Mouse (Mus musculus): ENCODE data around the gene Jade3. TPM values are rescaled to one million over a fixed set of nuclear protein-coding genes. Genes with fewer than 3 reads are reported as not detected.
A peak's percentile ranks its signal among the peaks of the same experiment; 100 is the strongest.
"Not testable (repeated sequence)": the region's sequence is repeated elsewhere in the genome, so short reads cannot be mapped to it uniquely, and the experiment has no call there.

Jade3 gene
- 6.8 and 8.0 TPM in 2 replicates for polyA plus RNA-seq (2015; fragmentation: Nextera tagmentation; extraction: Ambion mirVana)

DNA sequence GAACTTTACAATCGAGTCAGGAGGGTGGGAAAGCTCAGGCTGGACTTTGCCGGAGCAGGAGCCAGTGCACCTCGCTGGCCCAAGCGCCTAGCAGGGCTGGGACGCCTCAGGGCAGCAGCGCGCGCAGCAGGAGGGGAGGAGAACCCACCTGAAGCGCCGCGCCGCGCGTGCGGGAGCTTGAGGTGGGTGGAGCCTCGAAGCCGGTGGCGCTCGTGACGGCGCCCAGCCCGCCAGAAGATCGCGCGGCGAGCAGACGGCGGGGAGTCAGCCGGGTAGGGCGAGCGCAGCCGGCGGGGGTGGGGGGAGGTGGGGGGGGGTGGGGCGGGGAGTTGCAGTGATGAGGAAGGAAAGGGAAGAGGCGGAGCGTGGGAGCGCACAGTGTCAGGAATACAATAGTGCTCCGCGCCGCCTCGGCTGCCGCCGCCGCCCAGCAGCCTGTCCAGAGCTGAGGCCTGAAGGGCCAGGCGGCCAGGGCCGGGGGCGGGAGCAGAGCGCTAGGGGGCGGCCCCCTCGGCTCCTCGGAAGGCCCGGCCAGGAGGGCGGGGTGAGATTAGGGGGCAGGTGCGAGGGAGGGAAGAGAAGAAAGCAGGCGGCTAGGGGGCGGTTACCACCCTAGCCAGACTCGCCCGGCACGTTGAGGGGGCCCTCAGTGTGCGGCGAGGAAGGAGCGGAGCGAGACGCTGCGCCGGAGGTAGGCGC lies at the start of gene Jade3:
Gene Jade3, plus strand, starts transcription at position 549 of the 699 bp plus-strand sequence.
- Histone ChIP-seq H3K4me1 (0 out of 2 replicates have a peak, but pooled peaks cover 3% of the 10 kb centered on the region), H3K4me3 (peak within 1 kb of the TSS; percentile 61), H3K27ac (peak within 1 kb of the TSS; percentile 75), H3K27me3 (no peaks in the 10 kb centered on the region), H3K9ac (peak within 1 kb of the TSS; percentile 75), H3K36me3 (0 out of 2 replicates have a peak, but pooled peaks cover 2% of the 10 kb centered on the region), H3K9me3 (no peaks in the 10 kb centered on the region), H3K4me2 (replicated peaks) (peak within 1 kb of the TSS; percentile 65)
- ATAC-seq (ENCODE audit: low FRiP score, low read depth) = peak; percentile 96
- 15% methylated on average over 35 of the region's 67 CpGs for WGBS

- Histone ChIP-seq H3K4me1 (no peaks in the 10 kb centered on the region), H3K36me3 (peaks cover 8% of the 10 kb centered on the region; the same call in 1 of the 2 replicates), H3K27me3 (no peaks in the 10 kb centered on the region), H3K9ac (no peak overlapping the region), H3K27ac (no peak overlapping the region), H3K4me3 (no peak overlapping the region), H3K9me3 (no peaks in the 10 kb centered on the region), H3K4me2 (replicated peaks) (no peak overlapping the region)
- 40% methylated on average over 7 of the region's 7 CpGs for WGBS
- no peak for ATAC-seq (ENCODE audit: low FRiP score, low read depth)
Observed at GRCm38 (mm10) chrX:20379347-20380014, 46.0 kb upstream of the Jade3 start.

DNA sequence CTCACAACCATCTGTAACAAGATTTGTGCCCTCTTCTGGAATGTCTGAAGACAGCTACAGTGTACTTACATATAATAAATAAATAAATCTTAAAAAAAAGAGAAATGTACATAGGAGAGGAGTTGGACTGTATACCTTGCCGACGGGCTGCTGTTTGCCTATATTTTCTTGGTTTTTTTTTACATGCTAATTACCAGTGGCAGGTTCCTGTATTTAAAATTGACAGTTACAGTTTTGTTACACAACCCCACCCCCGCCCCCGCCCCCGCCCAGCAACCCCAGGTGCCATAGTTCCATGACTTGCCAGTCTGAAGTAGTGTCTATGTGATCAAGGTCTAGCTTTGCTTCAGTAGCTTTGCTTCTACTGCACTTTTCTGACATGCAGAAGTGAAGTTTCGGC lies 43.2 kb upstream of the Jade3 start:
- ATAC-seq (ENCODE audit: low FRiP score, low read depth) = no peak
- peaks cover 6% of the 10 kb centered on the region; the same call in 1 of the 2 replicates for H3K36me3 ChIP-seq
- no peak overlapping the region for H3K4me3 ChIP-seq
- H3K4me2 ChIP-seq (replicated peaks) = no peak overlapping the region
- no peaks in the 10 kb centered on the region for H3K27me3 ChIP-seq
- H3K27ac ChIP-seq = no peak overlapping the region
- WGBS = 80% methylated on average over 6 of the region's 6 CpGs
- no peaks in the 10 kb centered on the region for H3K4me1 ChIP-seq
- no peaks in the 10 kb centered on the region for H3K9me3 ChIP-seq
- H3K9ac ChIP-seq = no peak overlapping the region

DNA sequence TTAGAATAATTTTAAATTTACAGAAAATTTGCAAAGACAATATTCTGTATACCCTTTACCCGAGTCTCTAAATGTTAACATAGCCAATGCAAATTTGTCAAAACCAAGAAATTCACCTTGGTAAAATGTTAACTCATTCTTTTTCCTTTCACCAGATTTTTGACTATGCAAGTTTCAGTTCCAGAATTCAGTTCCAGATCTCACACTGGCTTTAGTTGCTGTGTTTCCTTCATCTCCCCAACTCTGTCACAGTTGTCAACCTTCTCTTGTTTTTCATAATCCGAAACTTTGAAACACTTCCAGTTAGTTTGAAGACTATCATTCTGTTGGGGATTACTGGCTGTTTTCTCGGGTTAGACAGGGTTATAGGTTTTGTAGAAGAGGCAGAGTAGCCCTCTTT lies 38.5 kb upstream of the Jade3 start:
- Histone ChIP-seq H3K4me2 (replicated peaks) (no peak overlapping the region), H3K4me3 (no peak overlapping the region), H3K9ac (no peak overlapping the region), H3K36me3 (peaks cover 5% of the 10 kb centered on the region; the same call in 1 of the 2 replicates), H3K27me3 (no peaks in the 10 kb centered on the region), H3K27ac (no peak overlapping the region), H3K4me1 (no peaks in the 10 kb centered on the region), H3K9me3 (no peaks in the 10 kb centered on the region)
- ATAC-seq (ENCODE audit: low FRiP score, low read depth) = no peak
- WGBS = 77% methylated on average over 3 of the region's 3 CpGs

DNA sequence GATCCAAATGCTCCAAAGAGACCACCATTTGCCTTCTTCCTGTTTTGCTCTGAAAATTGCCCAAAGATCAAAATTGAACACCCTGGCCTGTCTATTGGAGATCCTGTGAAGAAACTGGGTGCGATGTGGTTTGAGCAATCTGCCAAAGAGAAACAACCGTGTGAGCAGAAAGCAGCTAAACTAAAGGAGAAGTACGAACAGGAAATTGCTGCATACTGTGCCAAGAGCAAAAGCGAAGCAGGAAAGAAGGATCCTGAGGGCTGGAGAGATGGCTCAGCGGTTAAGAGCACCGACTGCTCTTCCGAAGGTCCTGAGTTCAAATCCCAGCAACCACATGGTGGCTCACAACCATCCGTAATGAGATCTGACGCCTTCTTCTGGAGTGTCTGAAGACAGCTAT lies 33.5 kb upstream of the Jade3 start:
- H3K36me3 ChIP-seq = not testable (repeated sequence)

DNA sequence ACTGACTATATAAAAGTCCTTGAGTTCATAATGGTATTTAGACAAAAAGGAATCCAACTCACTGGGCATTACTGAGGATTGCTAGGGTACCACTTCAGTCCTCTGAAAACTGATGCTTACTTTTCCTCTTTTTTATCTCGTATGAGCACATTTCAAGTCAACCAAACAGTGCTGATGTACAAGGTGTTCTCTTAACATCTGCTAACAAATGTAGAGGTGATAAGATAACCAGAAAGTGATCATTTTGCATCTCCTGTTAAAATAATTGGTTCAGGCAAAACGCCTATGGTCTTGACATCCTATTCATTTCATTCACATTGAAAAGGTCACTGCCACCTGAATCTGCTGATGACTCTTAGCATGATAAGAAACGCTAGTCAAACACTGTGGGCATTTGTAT lies 32.5 kb upstream of the Jade3 start:
- H3K9me3 ChIP-seq = no peaks in the 10 kb centered on the region
- no peaks in the 10 kb centered on the region for H3K4me1 ChIP-seq
- no peak overlapping the region for H3K4me3 ChIP-seq
- no peak overlapping the region for H3K4me2 ChIP-seq (replicated peaks)
- H3K9ac ChIP-seq = no peak overlapping the region
- H3K27me3 ChIP-seq = no peaks in the 10 kb centered on the region
- ATAC-seq (ENCODE audit: low FRiP score, low read depth) = no peak
- H3K27ac ChIP-seq = no peak overlapping the region
- 74% methylated on average over 3 of the region's 3 CpGs for WGBS
- no peaks in the 10 kb centered on the region for H3K36me3 ChIP-seq

More for the DNA sequence above, 33.5 kb upstream of the Jade3 start:
- not testable (repeated sequence) for H3K4me1 ChIP-seq; H3K27me3 ChIP-seq; H3K4me2 ChIP-seq (replicated peaks); H3K9me3 ChIP-seq; H3K9ac ChIP-seq; ATAC-seq (ENCODE audit: low FRiP score, low read depth); H3K4me3 ChIP-seq; H3K27ac ChIP-seq
- WGBS = 93% methylated on average over 9 of the region's 9 CpGs

- no peak for ATAC-seq (ENCODE audit: low FRiP score, low read depth)
- no peaks in the 10 kb centered on the region for H3K9me3 ChIP-seq
- H3K4me1 ChIP-seq = no peaks in the 10 kb centered on the region
- H3K4me2 ChIP-seq (replicated peaks) = no peak overlapping the region
- no peaks in the 10 kb centered on the region for H3K36me3 ChIP-seq
- H3K9ac ChIP-seq = no peak overlapping the region
- 79% methylated on average over 4 of the region's 4 CpGs for WGBS
- H3K27me3 ChIP-seq = no peaks in the 10 kb centered on the region
- no peak overlapping the region for H3K27ac ChIP-seq
- no peak overlapping the region for H3K4me3 ChIP-seq
Observed at GRCm38 (mm10) chrX:20404068-20404467, 21.4 kb upstream of the Jade3 start.

- Histone ChIP-seq H3K27me3 (no peaks in the 10 kb centered on the region), H3K36me3 (no peaks in the 10 kb centered on the region), H3K4me1 (no peaks in the 10 kb centered on the region), H3K4me2 (replicated peaks) (no peak overlapping the region), H3K4me3 (no peak overlapping the region), H3K9ac (no peak overlapping the region), H3K9me3 (no peaks in the 10 kb centered on the region), H3K27ac (no peak overlapping the region)
- ATAC-seq (ENCODE audit: low FRiP score, low read depth) = no peak
- WGBS = 98% methylated on average over 2 of the region's 2 CpGs
Observed at GRCm38 (mm10) chrX:20406909-20407308, 18.6 kb upstream of the Jade3 start.

- H3K4me3 ChIP-seq = no peak overlapping the region
- no peak overlapping the region for H3K27ac ChIP-seq
- 73% methylated on average over 2 of the region's 2 CpGs for WGBS
- H3K9ac ChIP-seq = no peak overlapping the region
- no peak overlapping the region for H3K4me2 ChIP-seq (replicated peaks)
- H3K9me3 ChIP-seq = no peaks in the 10 kb centered on the region
- H3K36me3 ChIP-seq = no peaks in the 10 kb centered on the region
- H3K4me1 ChIP-seq = no peaks in the 10 kb centered on the region
- no peak for ATAC-seq (ENCODE audit: low FRiP score, low read depth)
- no peaks in the 10 kb centered on the region for H3K27me3 ChIP-seq
Observed at GRCm38 (mm10) chrX:20407676-20408075, 17.8 kb upstream of the Jade3 start.

GRCm38 (mm10) chrX:20411382-20411781 lies 14.1 kb upstream of the Jade3 start:
- no peak overlapping the region for H3K9ac ChIP-seq
- 95% methylated on average over 4 of the region's 4 CpGs for WGBS
- H3K27ac ChIP-seq = no peak overlapping the region
- no peaks in the 10 kb centered on the region for H3K27me3 ChIP-seq
- ATAC-seq (ENCODE audit: low FRiP score, low read depth) = no peak
- H3K4me2 ChIP-seq (replicated peaks) = no peak overlapping the region
- H3K4me1 ChIP-seq = no peaks in the 10 kb centered on the region
- H3K9me3 ChIP-seq = no peaks in the 10 kb centered on the region
- no peak overlapping the region for H3K4me3 ChIP-seq
- H3K36me3 ChIP-seq = no peaks in the 10 kb centered on the region

- no peak overlapping the region for H3K4me3 ChIP-seq
- no peaks in the 10 kb centered on the region for H3K27me3 ChIP-seq
- H3K4me1 ChIP-seq = no peaks in the 10 kb centered on the region
- H3K9me3 ChIP-seq = no peaks in the 10 kb centered on the region
- 83% methylated on average over 3 of the region's 3 CpGs for WGBS
- no peak overlapping the region for H3K4me2 ChIP-seq (replicated peaks)
- no peak overlapping the region for H3K27ac ChIP-seq
- no peak overlapping the region for H3K9ac ChIP-seq
- H3K36me3 ChIP-seq = no peaks in the 10 kb centered on the region
- ATAC-seq (ENCODE audit: low FRiP score, low read depth) = no peak
Observed at GRCm38 (mm10) chrX:20412221-20412620, 13.3 kb upstream of the Jade3 start.

GRCm38 (mm10) chrX:20414885-20415622 lies 10.4 kb upstream of the Jade3 start:
- H3K4me2 ChIP-seq (replicated peaks) = no peak overlapping the region
- H3K4me3 ChIP-seq = no peak overlapping the region
- H3K36me3 ChIP-seq = no peaks in the 10 kb centered on the region
- WGBS = 48% methylated on average over 10 of the region's 10 CpGs
- no peaks in the 10 kb centered on the region for H3K9me3 ChIP-seq
- H3K9ac ChIP-seq = no peak overlapping the region
- H3K27me3 ChIP-seq = no peaks in the 10 kb centered on the region
- ATAC-seq (ENCODE audit: low FRiP score, low read depth) = no peak
- H3K4me1 ChIP-seq = no peaks in the 10 kb centered on the region
- H3K27ac ChIP-seq = no peak overlapping the region
